Mouse (Mus musculus) MEL (cell line): ENCODE data around the gene Agrn.

Experiments
- CTCF ChIP-seq, 3 experiments: IDR thresholded peaks in 2 of 3; conservative IDR thresholded peaks in 1 of 3; 2 replicates each; pipeline ENCODE4 v1.5.1; 2011 to 2012; ENCODE audit warnings: low read length in 3 of 3, low read depth in 2 of 3, mild to moderate bottlenecking in 2 of 3, improper control_type of control experiment in 1 of 3, inconsistent platforms in 1 of 3, mixed read lengths in 1 of 3, moderate library complexity in 1 of 3; ENCODE audit not compliant: control insufficient read depth in 1 of 3, insufficient read depth in 1 of 3, poor library complexity in 1 of 3, severe bottlenecking in 1 of 3
- POLR2AphosphoS5 ChIP-seq: IDR thresholded peaks from 2 replicates; pipeline ENCODE4 v1.6.1; 2012; ENCODE audit warnings: low read depth, borderline replicate concordance, mild to moderate bottlenecking, inconsistent platforms, low read length, moderate library complexity, mixed read lengths

GRCm38 (mm10) chr4:156130940-156131339 is 66.3 kb downstream of the Agrn start:
- TF ChIP-seq CTCF (IDR thresholded peaks at IDR 0.05 in 2 of 3, conservative IDR thresholded peaks at IDR 0.05 in 1 of 3; ENCODE audit: control insufficient read depth in 1 of 3, insufficient read depth in 1 of 3, low read depth in 2 of 3, low read length in 3 of 3, poor library complexity in 1 of 3, severe bottlenecking in 1 of 3) (no peak), POLR2AphosphoS5 (no peak)
